Mouse (Mus musculus) kidney, postnatal 0 days (tissue): ENCODE measurements around the gene Ndufa12. TPM values are rescaled to one million over a fixed set of nuclear protein-coding genes. Genes with fewer than 3 reads are reported as not detected.

Source experiments
- ATAC-seq: fragments of 200-750 bp; cut with Nextera tagmentation; replicated peaks from 2 replicates; pipeline ENCODE4 v1.8.0; 2017; ENCODE audit warnings: low read depth, moderate number of reproducible peaks, moderate TSS enrichment, moderate library complexity; ENCODE audit not compliant: low FRiP score
- DNase-seq: peaks from one replicate; pipeline ENCODE4 v3.0.0-alpha.2; 2016; ENCODE audit warnings: low spot score
- H3K27ac ChIP-seq: fragments of 300-500 bp; sonication (generic); 2 replicates; pipeline ENCODE4 v1.5.1; 2014; ENCODE audit warnings: mild to moderate bottlenecking
- H3K27me3 ChIP-seq: fragments of 300-500 bp; sonication (generic); 2 replicates; pipeline ENCODE4 v1.6.1; 2014; ENCODE audit warnings: low read length, mixed read lengths; ENCODE audit not compliant: insufficient read depth
- H3K36me3 ChIP-seq: fragments of 300-500 bp; sonication (generic); 2 replicates; pipeline ENCODE4 v1.6.1; 2014; ENCODE audit warnings: low read length, mixed read lengths; ENCODE audit not compliant: insufficient read depth
- H3K4me1 ChIP-seq: fragments of 300-500 bp; sonication (generic); replicated peaks from 2 replicates; pipeline ENCODE4 v1.6.1; 2014; ENCODE audit warnings: antibody characterized with exemption, low read length, mixed read lengths; ENCODE audit not compliant: insufficient read depth
- H3K4me2 ChIP-seq: fragments of 300-500 bp; sonication (generic); 2 replicates; pipeline ENCODE4 v1.6.1; 2014; ENCODE audit warnings: mild to moderate bottlenecking, low read length, moderate library complexity, mixed read lengths
- H3K4me3 ChIP-seq: fragments of 300-500 bp; sonication (generic); replicated peaks from 2 replicates; pipeline ENCODE4 v1.5.1; 2014; ENCODE audit warnings: low read depth, low read length
- H3K9ac ChIP-seq: fragments of 300-500 bp; sonication (generic); 2 replicates; pipeline ENCODE4 v1.6.1; 2014; ENCODE audit warnings: low read depth, low read length
- H3K9me3 ChIP-seq: fragments of 300-500 bp; sonication (generic); replicated peaks from 2 replicates; pipeline ENCODE4 v1.6.1; 2016; ENCODE audit warnings: low read length, inconsistent platforms, mixed read lengths
- CTCF ChIP-seq: IDR thresholded peaks from 2 replicates; pipeline ENCODE4 v1.5.1; 2016; ENCODE audit warnings: antibody characterized with exemption, low read depth, mild to moderate bottlenecking, moderate library complexity
- WGBS: fragments of 180-500 bp; shearing (Covaris S2); extraction: QIAGEN DNeasy Blood & Tissue Kit; methylation state at CpG from one replicate; pipeline ENCODE4 v1.1.7; 2014; 5-methylcytosine and 5-hydroxymethylcytosine counted together
- polyA plus RNA-seq: library from polyadenylated mRNA; unstranded; fragments of >200 nt; fragmentation: Nextera tagmentation; extraction: Ambion mirVana; gene quantifications from 2 replicates; pipeline ENCODE4 v1.2.1, GENCODE M21; 2015

Gene Ndufa12
- polyA plus RNA-seq, 1 experiment from 2014 or later = 752 TPM

DNA sequence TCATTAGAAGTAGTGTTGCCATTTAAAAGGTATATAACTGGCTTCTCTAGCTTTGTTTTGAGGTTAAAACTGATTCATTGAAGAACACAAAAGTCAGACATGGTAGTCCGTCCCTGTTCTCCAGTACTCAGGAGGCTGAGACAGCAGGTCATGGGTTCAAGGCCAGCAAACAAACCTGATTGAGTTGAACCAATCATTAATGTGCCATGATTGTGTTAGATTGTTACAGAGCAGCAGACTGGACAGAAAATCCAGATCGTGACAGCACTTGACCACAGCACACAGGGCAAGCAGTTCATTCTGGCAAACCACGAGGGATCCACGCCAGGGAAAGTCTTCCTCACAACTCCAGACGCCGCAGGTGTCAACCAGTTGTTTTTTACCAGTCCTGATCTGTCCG is 36.5 kb upstream of the Ndufa12 start:
- ATAC-seq (no peak), DNase-seq (no peak)
- Histone ChIP-seq H3K27ac (no peak overlapping the region), H3K9me3 (no peaks in the 10 kb centered on the region), H3K4me3 (no peak overlapping the region), H3K4me2 (no peak overlapping the region), H3K36me3 (peaks cover 45% of the 10 kb centered on the region), H3K9ac (no peak overlapping the region), H3K27me3 (no peaks in the 10 kb centered on the region), H3K4me1 (no peaks in the 10 kb centered on the region)
- no peak for TF ChIP-seq CTCF
- 94% methylated on average over 7 of the region's 7 CpGs for WGBS

DNA sequence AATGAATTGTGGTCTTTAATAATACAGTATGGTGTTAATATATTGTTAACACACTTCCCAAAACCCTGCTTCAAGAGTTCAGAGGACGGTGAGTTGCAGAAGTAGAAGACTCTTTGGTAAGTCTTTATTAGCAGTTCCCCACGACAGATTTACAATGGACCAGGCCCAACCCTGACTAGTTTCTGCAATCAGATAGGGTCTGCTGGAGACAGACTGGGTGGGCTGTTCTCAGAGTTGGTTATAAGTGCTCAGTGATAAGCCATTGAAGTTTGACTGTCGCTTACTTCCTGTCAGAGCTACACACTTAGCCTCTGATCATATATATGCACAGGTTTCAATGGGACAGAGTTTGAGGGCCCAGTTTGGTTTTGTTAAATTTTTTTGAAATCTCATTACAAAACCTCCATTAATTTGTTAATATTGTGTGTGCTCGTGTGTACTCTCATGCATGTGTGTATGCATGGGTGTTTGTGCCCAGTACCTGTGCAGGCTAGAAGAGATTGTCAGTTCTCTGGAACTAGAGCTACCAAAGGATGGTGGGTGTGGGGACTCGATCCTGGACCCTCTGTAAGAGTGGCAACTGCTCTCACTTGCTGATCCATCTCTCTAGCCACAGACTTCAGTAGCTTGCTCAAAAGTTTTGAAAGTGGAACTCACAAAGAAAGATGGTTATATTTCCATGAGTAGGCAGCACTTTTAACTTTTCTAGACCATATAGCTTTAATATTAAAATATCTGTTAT is 34.2 kb upstream of the Ndufa12 start:
- Histone ChIP-seq H3K4me1 (no peaks in the 10 kb centered on the region), H3K4me3 (no peak overlapping the region), H3K27me3 (no peaks in the 10 kb centered on the region), H3K9me3 (no peaks in the 10 kb centered on the region), H3K4me2 (no peak overlapping the region), H3K27ac (no peak overlapping the region), H3K36me3 (peaks cover 58% of the 10 kb centered on the region), H3K9ac (no peak overlapping the region)
- WGBS = 72% methylated on average over 5 of the region's 5 CpGs
- ATAC-seq = no peak
- DNase-seq = no peak
- no peak for TF ChIP-seq CTCF

DNA sequence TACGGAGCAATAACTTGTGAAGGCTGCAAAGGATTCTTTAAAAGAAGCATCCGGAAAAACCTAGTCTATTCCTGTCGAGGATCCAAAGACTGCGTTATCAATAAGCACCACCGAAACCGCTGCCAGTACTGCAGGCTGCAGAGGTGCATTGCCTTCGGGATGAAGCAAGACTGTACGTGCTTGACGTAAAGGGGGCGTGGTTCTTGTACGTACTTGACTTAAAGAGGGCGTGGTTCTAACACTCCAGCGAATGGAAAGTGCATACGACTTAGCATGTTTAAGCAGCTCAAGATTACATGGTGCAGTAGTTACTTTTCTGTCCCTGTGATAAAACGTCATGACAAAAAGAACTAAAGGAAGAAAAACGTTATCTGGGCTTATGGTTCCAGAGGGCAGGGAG is 33.1 kb upstream of the Ndufa12 start:
- H3K27me3 ChIP-seq = no peaks in the 10 kb centered on the region
- no peak overlapping the region for H3K4me3 ChIP-seq
- 91% methylated on average over 16 of the region's 16 CpGs for WGBS
- no peak overlapping the region for H3K27ac ChIP-seq
- no peak overlapping the region for H3K4me2 ChIP-seq
- H3K4me1 ChIP-seq = no peaks in the 10 kb centered on the region
- H3K36me3 ChIP-seq = peaks cover 62% of the 10 kb centered on the region
- H3K9ac ChIP-seq = no peak overlapping the region
- no peaks in the 10 kb centered on the region for H3K9me3 ChIP-seq
- TF ChIP-seq CTCF = no peak
- DNase-seq (no peak), ATAC-seq (no peak)

DNA sequence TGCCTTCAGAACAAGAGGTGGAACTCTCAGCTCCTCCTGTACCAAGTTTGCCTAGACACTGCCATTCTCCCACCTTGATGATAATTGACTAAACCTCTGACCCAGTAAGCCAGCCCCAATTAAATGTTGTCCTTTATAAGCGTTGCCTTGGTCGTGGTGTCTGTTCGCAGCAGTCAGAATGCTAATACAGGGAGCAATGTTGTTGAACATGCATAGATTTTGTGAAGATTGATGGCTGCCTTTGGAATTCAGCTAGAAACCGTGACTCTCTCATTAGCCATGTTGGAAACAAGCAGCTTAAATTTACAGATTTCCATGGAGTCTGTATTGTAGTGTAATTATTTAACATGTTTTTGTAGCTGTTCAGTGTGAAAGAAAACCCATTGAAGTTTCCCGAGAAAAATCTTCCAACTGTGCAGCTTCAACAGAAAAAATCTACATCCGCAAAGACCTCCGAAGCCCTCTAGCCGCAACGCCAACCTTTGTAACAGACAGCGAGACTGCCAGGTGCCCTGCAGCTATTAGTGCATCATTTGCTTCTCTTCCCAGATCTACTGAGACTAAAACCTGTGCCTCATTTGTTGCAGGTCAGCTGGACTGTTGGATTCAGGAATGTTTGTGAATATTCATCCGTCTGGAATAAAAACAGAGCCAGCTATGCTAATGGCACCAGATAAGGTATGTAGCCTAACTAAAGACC is 31.3 kb upstream of the Ndufa12 start:
- no peak for ATAC-seq
- Histone ChIP-seq H3K9me3 (no peaks in the 10 kb centered on the region), H3K27me3 (no peaks in the 10 kb centered on the region), H3K4me1 (no peaks in the 10 kb centered on the region), H3K9ac (no peak overlapping the region), H3K4me3 (no peak overlapping the region), H3K4me2 (no peak overlapping the region), H3K36me3 (peaks cover 68% of the 10 kb centered on the region), H3K27ac (no peak overlapping the region)
- WGBS = 90% methylated on average over 11 of the region's 11 CpGs
- TF ChIP-seq CTCF = no peak
- DNase-seq = no peak

DNA sequence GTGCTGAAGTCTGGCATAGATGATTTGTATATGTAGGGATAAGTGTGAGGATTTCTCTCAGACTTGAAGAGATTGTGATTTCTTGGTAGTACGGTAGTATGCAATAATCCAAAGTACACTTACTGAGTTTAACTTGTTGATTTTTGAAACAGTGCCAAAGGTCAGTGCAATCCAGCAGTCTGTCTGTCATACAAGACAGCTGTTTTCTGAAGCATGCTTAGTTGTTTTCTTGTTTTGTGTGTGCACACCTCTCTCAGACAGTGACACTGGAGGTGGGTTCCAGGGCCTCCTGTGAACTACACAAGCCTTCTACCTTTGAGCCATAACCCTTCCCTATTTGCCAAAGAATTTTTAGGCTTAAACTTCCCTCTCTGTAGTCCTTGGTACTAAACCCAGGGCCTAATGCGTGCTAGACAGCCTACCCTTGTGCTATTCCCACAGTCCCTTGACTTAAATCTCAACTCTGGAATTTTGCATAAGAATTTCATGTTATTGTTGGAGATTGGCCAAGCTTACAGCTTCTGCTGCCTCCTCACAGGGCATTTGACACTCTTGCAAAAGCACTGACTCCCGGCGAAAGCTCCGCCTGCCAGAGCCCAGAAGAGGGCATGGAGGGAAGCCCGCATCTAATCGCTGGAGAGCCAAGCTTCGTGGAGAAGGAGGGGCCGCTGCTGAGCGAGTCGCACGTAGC is 26.9 kb upstream of the Ndufa12 start:
- no peak for ATAC-seq
- WGBS = 53% methylated on average over 12 of the region's 12 CpGs
- peak; percentile 52 for DNase-seq
- Histone ChIP-seq H3K27ac (0 out of 2 replicates have a peak overlapping the region, but pooled peaks have one; percentile 26), H3K9ac (no peak overlapping the region), H3K27me3 (no peaks in the 10 kb centered on the region), H3K36me3 (peaks cover 71% of the 10 kb centered on the region), H3K4me1 (no peaks in the 10 kb centered on the region), H3K4me3 (no peak overlapping the region), H3K9me3 (no peaks in the 10 kb centered on the region), H3K4me2 (no peak overlapping the region)
- TF ChIP-seq CTCF = no peak

DNA sequence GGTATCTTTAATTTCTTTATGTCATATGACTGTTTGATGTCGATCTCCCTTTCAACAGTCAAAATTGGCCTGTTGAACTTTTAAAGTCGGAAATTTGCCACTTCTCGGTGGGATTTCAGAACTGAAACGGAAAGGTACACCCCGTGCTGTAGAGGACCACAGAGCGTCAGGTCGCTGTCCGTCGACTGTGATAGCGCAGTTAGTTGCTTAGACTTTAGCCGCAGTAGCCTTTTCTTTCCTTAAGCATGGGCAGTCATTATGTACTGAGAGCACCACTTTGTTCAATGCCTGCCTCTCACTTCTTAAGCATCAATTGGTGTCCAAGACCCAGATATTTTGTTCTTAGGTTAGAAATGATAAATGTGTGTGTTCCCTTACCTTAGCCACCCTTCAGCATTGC is 26.4 kb upstream of the Ndufa12 start:
- no peaks in the 10 kb centered on the region for H3K4me1 ChIP-seq
- no peak overlapping the region for H3K4me2 ChIP-seq
- H3K9ac ChIP-seq = no peak overlapping the region
- TF ChIP-seq CTCF = no peak
- H3K9me3 ChIP-seq = no peaks in the 10 kb centered on the region
- no peaks in the 10 kb centered on the region for H3K27me3 ChIP-seq
- ATAC-seq (no peak), DNase-seq (no peak)
- no peak overlapping the region for H3K4me3 ChIP-seq
- 85% methylated on average over 11 of the region's 11 CpGs for WGBS
- no peak overlapping the region for H3K27ac ChIP-seq
- peaks cover 66% of the 10 kb centered on the region for H3K36me3 ChIP-seq
